ENCODE assay signal across 12 mouse cellular contexts in the genomic region with DNA sequence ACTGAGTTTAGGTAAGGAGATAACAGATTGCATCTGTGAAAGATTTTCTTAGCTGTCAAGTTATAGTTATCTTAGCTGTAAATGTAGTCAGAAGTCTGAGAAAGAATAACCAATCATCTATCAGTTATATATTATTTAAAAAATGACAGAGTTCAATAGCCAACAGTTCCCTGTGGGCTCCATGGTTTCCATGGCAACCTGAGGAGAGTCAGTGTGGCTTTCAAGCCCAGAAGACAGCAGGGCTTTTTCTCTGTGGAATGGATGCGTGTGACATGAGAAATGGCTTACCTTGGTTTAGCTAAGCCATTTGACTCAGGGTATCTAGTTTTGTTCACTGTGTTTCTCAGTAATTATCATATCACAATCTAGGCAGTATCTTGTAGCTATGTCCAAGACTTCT.
"Had no signal": no experiment of that assay in that cellular context is flagged by ENCODE, and none has a peak within 500 bp of the region (broad histone marks: within the 10 kb centered on the region; RNA-seq: fewer than 3 reads in every experiment).

No protein-coding gene starts in this region.

- H3K4me1 ChIP-seq: limb, embryonic 12.5 days; liver, embryonic 13.5 days; lung, embryonic 15.5 days; neural tube, embryonic 12.5 days had no signal

- DNase-seq: kidney, adult 11 months; kidney, postnatal 10 days; kidney, postnatal 4 days; liver; liver, embryonic 13.5 days; liver, postnatal 0 days; right cerebral cortex, postnatal 14 days; thymus, postnatal 36 days had no signal

- H3K27ac ChIP-seq: layer of hippocampus, adult 2 months; limb, embryonic 12.5 days; liver, embryonic 13.5 days; lung, embryonic 15.5 days; neural tube, embryonic 12.5 days had no signal

- H3K9me3 ChIP-seq: limb, embryonic 12.5 days; liver, embryonic 13.5 days; lung, embryonic 15.5 days; neural tube, embryonic 12.5 days had no signal

- H3K4me3 ChIP-seq: layer of hippocampus, adult 2 months; limb, embryonic 12.5 days; liver, embryonic 13.5 days; lung, embryonic 15.5 days; neural tube, embryonic 12.5 days had no signal

- H3K4me2 ChIP-seq: limb, embryonic 12.5 days; liver, embryonic 13.5 days; lung, embryonic 15.5 days; neural tube, embryonic 12.5 days had no signal

- H3K9ac ChIP-seq: limb, embryonic 12.5 days; liver, embryonic 13.5 days; liver, postnatal 0 days; lung, embryonic 15.5 days; neural tube, embryonic 12.5 days had no signal

- ATAC-seq: liver, postnatal 0 days had no signal

- H3K36me3 ChIP-seq: limb, embryonic 12.5 days; liver, embryonic 13.5 days; lung, embryonic 15.5 days; neural tube, embryonic 12.5 days had no signal

- H3K27me3 ChIP-seq: liver, embryonic 13.5 days; lung, embryonic 15.5 days; neural tube, embryonic 12.5 days had no signal
